Mouse (Mus musculus): ENCODE measurements around the gene Vipas39.

Gene Vipas39

DNA sequence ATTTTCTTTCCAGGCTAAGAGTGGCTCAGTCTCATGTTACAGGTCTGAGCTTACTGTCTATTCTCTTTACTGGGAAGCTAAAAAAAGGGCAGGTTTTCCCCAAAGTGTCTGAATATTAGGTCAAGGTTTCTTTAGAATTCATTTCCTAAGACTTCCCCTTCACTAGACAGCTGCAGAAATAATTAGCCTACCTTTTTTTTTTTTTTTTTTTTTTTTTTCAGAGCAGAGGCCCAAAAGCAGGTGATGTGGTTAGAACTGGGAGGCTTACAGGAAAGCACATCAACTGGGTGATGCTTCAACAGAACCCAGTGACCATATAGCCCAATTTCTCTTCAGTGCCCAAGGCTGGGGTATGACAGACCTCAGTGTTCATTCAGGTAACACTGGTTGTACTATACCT is 69.7 kb downstream of the Vipas39 start:
- DNase-seq (ENCODE audit: low spot score): no peak

GRCm38 (mm10) chr12:87195069-87195468 is 71.0 kb downstream of the Vipas39 start:
- DNase-seq (ENCODE audit: low spot score): no peak

- DNase-seq (ENCODE audit: low spot score): no peak
Measured at GRCm38 (mm10) chr12:87193008-87193407, 73.0 kb downstream of the Vipas39 start.

Data from ovary, postnatal 10 days (tissue).